ENCODE assay signal across 11 mouse cellular contexts in the genomic region with DNA sequence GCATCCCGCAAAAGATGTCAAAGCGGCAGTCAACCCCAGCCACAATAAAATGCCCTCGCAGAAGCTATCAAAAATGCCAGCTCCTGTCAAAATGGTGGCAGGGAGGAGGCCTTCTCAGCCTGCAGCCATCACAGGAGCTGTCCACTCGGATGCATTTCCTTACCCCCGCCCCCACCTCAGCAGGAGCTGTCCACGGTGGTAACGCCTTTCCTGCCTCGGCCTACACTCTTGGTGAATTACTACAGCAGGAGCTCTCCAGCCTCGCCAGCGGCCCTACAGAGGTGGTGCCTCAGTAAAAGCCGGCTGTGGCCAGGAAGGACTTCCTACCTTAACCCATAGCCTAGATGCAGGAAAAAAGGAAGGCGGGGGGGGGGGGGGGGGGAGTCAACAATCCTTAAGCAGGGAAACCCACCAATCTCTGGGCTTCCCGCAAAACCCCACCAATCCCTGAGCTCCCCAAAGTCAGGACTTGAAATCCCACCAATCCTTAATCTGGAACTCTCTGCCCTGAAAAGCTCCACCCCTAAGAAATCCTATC. TPM values are rescaled to one million over a fixed set of nuclear protein-coding genes. Genes with fewer than 3 reads are reported as not detected.
DNase-seq lines count a peak whose midpoint lies in the region; ATAC-seq and TF ChIP-seq lines count a peak whose summit lies in the region.
"Had no signal": no experiment of that assay in that cellular context is flagged by ENCODE, and none has a peak within 500 bp of the region (broad histone marks: within the 10 kb centered on the region; RNA-seq: fewer than 3 reads in every experiment).

No protein-coding gene starts in this region.

- 42% methylated on average over 12 of the region's 13 CpGs for WGBS in limb, embryonic 10.5 days

- H3K27me3 ChIP-seq in G1E (ENCODE audit: insufficient read depth, low read length): peaks cover 10% of the 10 kb centered on the region; the same call in 1 of the 2 replicates
- H3K27me3 ChIP-seq in limb, embryonic 10.5 days (ENCODE audit: low read depth, poor library complexity, severe bottlenecking): no peaks in the 10 kb centered on the region

- ATAC-seq in G1E (ENCODE audit: extremely low read depth, insufficient number of reproducible peaks, low FRiP score, poor library complexity, severe bottlenecking): no peak

- peaks cover 18% of the 10 kb centered on the region for H3K9me3 ChIP-seq in G1E (replicated peaks)
- H3K9me3 ChIP-seq in limb, embryonic 10.5 days (replicated peaks): no peaks in the 10 kb centered on the region

- H3K36me3 ChIP-seq in G1E (replicated peaks): peaks cover 21% of the 10 kb centered on the region
- peaks cover 10% of the 10 kb centered on the region for H3K36me3 ChIP-seq in limb, embryonic 10.5 days

- peak overlapping the region; percentile 40; the same call in 1 of the 2 replicates for H3K4me3 ChIP-seq in G1E (ENCODE audit: low read depth, low read length)
- peak overlapping the region; percentile 82; the same call in 1 of the 2 replicates for H3K4me3 ChIP-seq in limb, embryonic 10.5 days

- H3K27ac ChIP-seq in limb, embryonic 10.5 days: no peak overlapping the region

- no peak for TF ChIP-seq CTCF in G1E (IDR thresholded peaks at IDR 0.05; ENCODE audit: low read depth, low read length)

- peaks cover 18% of the 10 kb centered on the region for H3K4me1 ChIP-seq in G1E (ENCODE audit: insufficient read depth, low read depth, low read length)
- H3K4me1 ChIP-seq in limb, embryonic 10.5 days: peaks cover 24% of the 10 kb centered on the region

- DNase-seq in kidney, postnatal 4 days: peak; percentile 25 to 28
- DNase-seq in kidney, postnatal 10 days: no peak
- DNase-seq in 3T3-L1 (ENCODE audit: low read depth, low spot score) (peak; percentile 17), G1E (ENCODE audit: low spot score) (no peak)
- no peak for DNase-seq in limb, embryonic 10.5 days (ENCODE audit: low spot score)
- DNase-seq in thymus, postnatal 25 days: no peak
- no peak for DNase-seq in ovary, postnatal 14 days (ENCODE audit: low spot score)
- DNase-seq in urinary bladder, postnatal 10 days (ENCODE audit: low spot score): no peak
- DNase-seq: kidney, adult 11 months; thymus, postnatal 36 days had no signal

RNA-seq across cellular contexts. Expression of gene Rabep2, which starts 1.2 kb away (rescaled TPM):
- total RNA-seq in G1E (2014; fragmentation: Nextera tagmentation): 1.7 and 2.9 TPM in 2 replicates
- 16.0 and 16.1 TPM in 2 replicates for total RNA-seq in G1E (2017)
- 21.7 and 28.3 TPM in 2 replicates for polyA plus RNA-seq in G1E (2012)
- 30.3 and 36.9 TPM in 2 replicates for polyA plus RNA-seq in limb, embryonic 10.5 days (2016; fragmentation: Nextera tagmentation; extraction: Ambion mirVana)

RNA-seq across cellular contexts. Expression of gene Cd19, which starts 12.7 kb away (rescaled TPM):
- not detected in 2 replicates for total RNA-seq in G1E (2014; fragmentation: Nextera tagmentation)
- total RNA-seq in G1E (2017): not detected in 2 replicates
- not detected in 2 replicates for polyA plus RNA-seq in G1E (2012)
- not detected in 2 replicates for polyA plus RNA-seq in limb, embryonic 10.5 days (2016; fragmentation: Nextera tagmentation; extraction: Ambion mirVana)
- polyA plus RNA-seq: heart, embryonic 14.5 days had no signal

RNA-seq across cellular contexts. Expression of gene Nfatc2ip, which starts 30.9 kb away (rescaled TPM):
- total RNA-seq in G1E (2014; fragmentation: Nextera tagmentation) (16.4 and 22.0 TPM in 2 replicates), G1E (2017) (13.2 and 16.8 TPM in 2 replicates)
- 5.0 and 5.9 TPM in 2 replicates for polyA plus RNA-seq in G1E (2012)
- polyA plus RNA-seq in limb, embryonic 10.5 days (2016; fragmentation: Nextera tagmentation; extraction: Ambion mirVana): 2.6 and 2.9 TPM in 2 replicates

RNA-seq across cellular contexts. Expression of gene Atp2a1, which starts 35.5 kb away (rescaled TPM):
- 0.29 TPM in 1 of 2 replicates, not detected in the other for total RNA-seq in G1E (2014; fragmentation: Nextera tagmentation)
- not detected in 2 replicates for total RNA-seq in G1E (2017)
- polyA plus RNA-seq in G1E (2012): 0.02 TPM in 1 of 2 replicates, not detected in the other
- 0.59 and 5.3 TPM in 2 replicates for polyA plus RNA-seq in limb, embryonic 10.5 days (2016; fragmentation: Nextera tagmentation; extraction: Ambion mirVana)

RNA-seq across cellular contexts. Expression of gene Sh2b1, which starts 47.8 kb away (rescaled TPM):
- 24.0 and 24.6 TPM in 2 replicates for total RNA-seq in G1E (2014; fragmentation: Nextera tagmentation)
- 8.3 and 8.9 TPM in 2 replicates for total RNA-seq in G1E (2017)
- 55.6 and 61.5 TPM in 2 replicates for polyA plus RNA-seq in G1E (2012)
- polyA plus RNA-seq in limb, embryonic 10.5 days (2016; fragmentation: Nextera tagmentation; extraction: Ambion mirVana): 55.1 and 62.5 TPM in 2 replicates

Comparison
In these comparisons a context has a peak if more than half of its experiments do, and no peak if none do; other contexts are left out.
1. DNase-seq: peak in kidney, postnatal 4 days (2 of 2) and 3T3-L1 (single experiment); none in kidney, postnatal 10 days (single experiment), G1E (single experiment), limb, embryonic 10.5 days (single experiment), thymus, postnatal 25 days (single experiment), ovary, postnatal 14 days (single experiment) and urinary bladder, postnatal 10 days (single experiment).